Mouse (Mus musculus) forebrain, embryonic 11.5 days (tissue): ENCODE measurements around the gene Tmem69. TPM values are rescaled to one million over a fixed set of nuclear protein-coding genes. Genes with fewer than 3 reads are reported as not detected.

Experiments
- polyA plus RNA-seq: library from polyadenylated mRNA; unstranded; fragments of >200 nt; fragmentation: Nextera tagmentation; extraction: Ambion mirVana; gene quantifications from 2 replicates; pipeline ENCODE4 v1.2.1, GENCODE M21; 2014

The Tmem69 gene
- polyA plus RNA-seq, 1 experiment from 2014 or later, result 30.7 TPM

Other genes starting within 250 kb of the Tmem69 start
- gene Mast2, start 91.8 kb downstream of the Tmem69 start, polyA plus RNA-seq, result 37.6 and 44.1 TPM in 2 replicates
- 8.1 and 8.8 TPM in 2 replicates for gene Ipp, start 48.4 kb downstream of the Tmem69 start, polyA plus RNA-seq
- gene Gpbp1l1, start 1.7 kb upstream of the Tmem69 start, polyA plus RNA-seq, result 35.7 and 38.1 TPM in 2 replicates
- gene Ccdc17, start 40.7 kb upstream of the Tmem69 start, polyA plus RNA-seq, result 2.6 and 3.5 TPM in 2 replicates
- 342 and 352 TPM in 2 replicates for gene Nasp, start 72.0 kb upstream of the Tmem69 start, polyA plus RNA-seq
- gene Akr1a1, start 95.7 kb upstream of the Tmem69 start, polyA plus RNA-seq, result 501 and 559 TPM in 2 replicates
- gene Prdx1, start 129.6 kb upstream of the Tmem69 start, polyA plus RNA-seq, result 1,036 and 1,079 TPM in 2 replicates
- 33.6 and 33.9 TPM in 2 replicates for gene Mmachc, start 152.5 kb upstream of the Tmem69 start, polyA plus RNA-seq
- 33.5 and 33.7 TPM in 2 replicates for gene Ccdc163, start 152.6 kb upstream of the Tmem69 start, polyA plus RNA-seq
- gene Tesk2, start 165.0 kb upstream of the Tmem69 start, polyA plus RNA-seq, result 8.6 TPM in 2 replicates